Mouse (Mus musculus): ENCODE data around the gene Saa4. TPM values are rescaled to one million over a fixed set of nuclear protein-coding genes. Genes with fewer than 3 reads are reported as not detected.
"Not testable (repeated sequence)": the region's sequence is repeated elsewhere in the genome, so short reads cannot be mapped to it uniquely, and the experiment has no call there.

Gene Saa4
- total RNA-seq (2021) = not detected
- long read RNA-seq, experiment 1 = 0 reads
- long read RNA-seq, experiment 2 = 0 reads

DNA sequence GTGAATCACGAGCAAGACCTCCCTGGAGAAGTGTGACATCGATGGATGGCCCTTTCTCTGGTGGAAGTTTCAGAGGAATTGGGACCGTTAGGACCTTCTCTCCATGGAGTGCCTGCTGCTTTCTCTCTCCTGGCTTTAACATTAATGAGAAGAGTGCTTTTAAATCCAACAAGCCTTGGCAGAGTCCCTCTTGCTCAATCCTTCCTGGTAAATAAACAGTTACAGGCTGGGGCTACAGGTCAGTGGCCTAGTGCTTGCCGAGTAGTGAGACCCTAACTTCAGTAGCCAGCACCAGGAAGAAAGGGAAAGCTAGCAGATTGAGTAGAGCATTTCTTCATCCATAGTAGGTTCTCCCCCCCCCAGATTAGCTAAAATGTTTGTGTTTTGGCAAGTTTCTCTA, at the start of gene Saa4:
Saa4 (minus strand) TSS at position 146 of the 400 bp plus-strand sequence.
- Histone ChIP-seq H3K4me3 (no peak within 1 kb of the TSS), H3K27ac (no peak within 1 kb of the TSS)
- no peak for DNase-seq
- no peak for TF ChIP-seq CTCF (IDR thresholded peaks at IDR 0.05)
- intact Hi-C loops (cut with DNase I) = no loop called here

DNA sequence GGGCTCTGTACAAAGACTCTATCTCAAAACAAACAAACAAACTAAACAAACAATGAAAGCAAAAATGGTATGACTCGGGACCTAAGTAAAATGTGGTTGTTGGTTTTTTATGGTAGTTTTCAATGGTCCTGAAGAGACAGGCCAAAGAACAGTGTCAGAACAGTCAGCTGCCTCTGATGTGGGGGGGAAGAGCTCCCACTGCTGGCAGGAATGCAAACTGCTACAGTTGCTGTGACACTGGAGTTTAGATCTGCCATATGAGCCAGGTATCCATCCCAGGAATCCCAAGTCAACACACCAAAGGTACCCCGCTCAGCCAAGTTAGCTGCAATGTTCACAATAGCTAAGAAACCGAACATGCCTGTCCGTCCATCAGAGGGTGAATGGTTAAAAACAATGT, 38.3 kb upstream of the Saa4 start:
- peak; percentile 91 for TF ChIP-seq CTCF (IDR thresholded peaks at IDR 0.05)
- intact Hi-C loops (cut with DNase I) = no loop called here
- Histone ChIP-seq H3K27ac (no peak overlapping the region), H3K4me3 (no peak overlapping the region)
- DNase-seq = peak; percentile 61

DNA sequence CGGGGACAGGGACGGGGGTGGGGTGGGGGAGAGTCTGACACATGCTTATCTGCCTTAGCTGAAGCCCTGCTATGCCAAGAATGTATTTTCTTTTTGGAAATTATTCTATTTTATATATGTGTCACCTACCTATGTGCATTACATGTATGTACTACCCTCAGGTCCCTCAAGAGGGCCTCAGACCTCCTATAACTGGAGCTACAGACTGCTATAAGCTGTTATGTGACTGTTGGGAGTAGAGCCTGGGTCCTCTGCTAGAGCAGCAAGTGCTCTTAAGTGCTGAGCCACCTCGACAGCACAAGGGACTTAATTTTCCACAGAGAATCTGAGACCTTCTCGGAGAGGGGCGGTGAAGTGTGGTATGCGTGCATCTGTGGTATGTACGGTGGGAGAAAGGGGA, 36.0 kb upstream of the Saa4 start:
- no peak for DNase-seq
- TF ChIP-seq CTCF (IDR thresholded peaks at IDR 0.05) = no peak
- Histone ChIP-seq H3K27ac (no peak overlapping the region), H3K4me3 (no peak overlapping the region)
- intact Hi-C loops (cut with DNase I) = no loop called here

DNA sequence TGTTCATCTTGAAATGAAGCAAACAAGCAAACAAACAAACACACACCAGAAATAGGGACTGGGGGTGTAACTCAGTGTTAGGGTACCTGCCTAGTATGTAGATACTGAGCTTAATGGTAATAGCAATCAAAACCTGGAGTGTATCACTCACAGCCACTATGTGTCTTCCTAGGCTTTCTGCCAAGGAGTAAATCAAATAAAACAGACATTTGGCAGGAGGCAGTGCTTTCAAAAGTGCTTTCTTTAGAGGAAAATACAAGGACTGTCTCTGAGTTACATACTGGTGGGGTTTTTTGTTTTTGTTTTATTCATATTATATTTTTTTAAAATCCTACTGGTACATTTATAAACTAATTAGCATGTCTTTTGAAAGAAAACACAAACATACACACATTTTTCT, 35.0 kb upstream of the Saa4 start:
- Histone ChIP-seq H3K4me3 (no peak overlapping the region), H3K27ac (no peak overlapping the region)
- no peak for DNase-seq
- intact Hi-C loops (cut with DNase I) = loop anchor here (1.0 kb wide), 1 partner anchor 52 kb away; the partner anchor contains the start of gene Saa3
- TF ChIP-seq CTCF (IDR thresholded peaks at IDR 0.05) = no peak

DNA sequence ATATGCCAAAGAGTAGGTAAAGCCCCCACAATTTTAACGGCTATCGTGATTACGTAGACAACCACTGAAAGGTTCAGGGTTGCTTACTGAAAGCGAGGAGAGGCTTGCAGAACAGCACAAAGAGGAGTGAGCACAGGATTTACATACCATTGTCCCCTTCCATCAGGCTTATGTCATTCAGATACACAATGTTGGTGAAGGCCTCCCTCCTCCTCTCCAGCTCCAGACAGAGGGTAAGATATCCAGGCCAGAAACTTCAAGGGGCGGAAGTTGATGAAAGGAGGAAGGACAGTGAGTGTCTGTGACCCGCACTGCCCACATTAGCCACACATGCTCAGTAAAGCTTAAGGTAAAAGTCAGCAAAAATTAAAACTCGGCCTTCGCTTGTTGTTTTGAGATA, 32.3 kb upstream of the Saa4 start:
- TF ChIP-seq CTCF (IDR thresholded peaks at IDR 0.05) = no peak
- H3K27ac ChIP-seq = no peak overlapping the region
- intact Hi-C loops (cut with DNase I) = no loop called here
- DNase-seq = no peak
- H3K4me3 ChIP-seq = no peak overlapping the region

DNA sequence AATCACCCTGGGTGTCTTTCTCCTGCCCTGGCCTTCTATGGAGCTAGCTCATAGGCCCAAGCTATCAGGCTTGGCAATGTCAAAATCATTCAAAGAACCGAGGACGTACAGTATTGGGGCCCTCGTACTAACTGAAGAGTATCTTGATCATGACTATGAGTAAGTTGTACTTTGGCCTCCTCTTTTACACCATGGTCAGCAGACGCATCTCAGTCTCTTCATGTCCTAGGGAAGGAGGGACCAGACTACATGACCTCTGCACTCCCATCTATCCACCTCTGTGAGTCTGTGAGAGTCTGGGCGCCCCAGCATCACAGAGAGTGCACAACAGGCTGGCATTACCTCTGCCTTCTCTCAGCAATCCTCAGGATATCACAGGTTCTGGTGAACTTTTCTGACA, 30.2 kb upstream of the Saa4 start:
- no peak for DNase-seq
- Histone ChIP-seq H3K27ac (no peak overlapping the region), H3K4me3 (no peak overlapping the region)
- intact Hi-C loops (cut with DNase I) = no loop called here
- TF ChIP-seq CTCF (IDR thresholded peaks at IDR 0.05) = no peak

DNA sequence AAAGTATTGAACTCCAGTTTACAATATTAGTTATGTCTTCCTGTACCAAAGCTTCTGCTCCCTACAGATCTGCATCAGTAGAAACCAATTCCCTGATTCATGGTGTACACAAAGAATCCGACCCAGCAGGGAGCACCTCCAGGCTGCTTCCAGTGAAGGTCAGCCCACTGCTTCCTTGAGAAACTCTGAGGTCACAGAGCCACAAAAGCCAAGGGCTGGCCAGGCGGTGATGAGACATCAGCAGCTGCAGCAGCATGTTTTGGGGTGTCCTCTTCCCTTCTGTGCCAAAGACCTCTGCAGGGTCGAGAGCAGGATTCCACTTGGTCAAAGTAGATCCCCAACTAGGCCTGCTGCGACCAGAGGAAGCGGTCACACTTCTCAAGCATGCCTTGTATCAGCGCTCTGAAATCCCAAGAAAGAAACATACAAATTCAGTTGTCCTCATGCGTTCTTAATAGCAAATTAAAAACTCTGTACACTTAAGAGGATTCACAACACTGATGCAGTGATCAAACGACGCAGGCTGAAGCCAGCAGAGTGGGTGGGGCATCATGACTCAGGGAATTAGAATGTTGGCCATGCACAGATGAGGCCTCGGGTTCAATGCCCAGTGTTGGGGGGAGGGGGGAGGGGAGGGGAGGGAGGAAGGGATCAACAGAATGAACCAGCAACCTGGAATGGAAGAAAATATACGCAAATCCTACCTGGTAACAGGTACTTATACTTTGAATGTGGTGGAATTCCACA, 28.8 kb upstream of the Saa4 start:
- Histone ChIP-seq H3K4me3 (no peak overlapping the region), H3K27ac (peak overlapping the region; percentile 20; the same call in 1 of the 2 replicates)
- no peak for TF ChIP-seq CTCF (IDR thresholded peaks at IDR 0.05)
- intact Hi-C loops (cut with DNase I) = no loop called here
- DNase-seq = peak; percentile 35

DNA sequence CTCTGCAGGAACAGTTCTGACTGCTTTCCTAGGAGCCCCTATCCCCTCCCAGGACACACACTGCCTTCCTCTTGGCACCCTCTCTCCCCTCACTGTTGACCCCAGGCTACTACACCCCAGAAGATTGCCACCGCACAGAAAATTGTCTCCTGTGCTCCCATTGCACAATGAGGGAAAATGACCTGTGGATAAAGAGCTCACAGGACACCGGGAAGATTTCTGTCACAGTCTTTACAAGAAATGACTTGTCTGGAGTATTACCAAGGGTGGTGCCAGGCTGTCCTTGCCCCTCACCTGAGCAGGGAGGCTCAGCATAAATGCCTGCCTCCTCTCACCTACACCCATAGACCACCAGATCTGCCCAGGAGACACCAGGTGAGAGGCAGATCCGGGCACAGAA, 19.1 kb upstream of the Saa4 start, which contains the start of gene Saa2:
Saa2 (plus strand) TSS at position 301 of the 400 bp plus-strand sequence.
- Histone ChIP-seq H3K27ac (no peak within 1 kb of the TSS), H3K4me3 (no peak within 1 kb of the TSS)
- no peak for TF ChIP-seq CTCF (IDR thresholded peaks at IDR 0.05)
- intact Hi-C loops (cut with DNase I) = no loop called here
- DNase-seq = no peak

DNA sequence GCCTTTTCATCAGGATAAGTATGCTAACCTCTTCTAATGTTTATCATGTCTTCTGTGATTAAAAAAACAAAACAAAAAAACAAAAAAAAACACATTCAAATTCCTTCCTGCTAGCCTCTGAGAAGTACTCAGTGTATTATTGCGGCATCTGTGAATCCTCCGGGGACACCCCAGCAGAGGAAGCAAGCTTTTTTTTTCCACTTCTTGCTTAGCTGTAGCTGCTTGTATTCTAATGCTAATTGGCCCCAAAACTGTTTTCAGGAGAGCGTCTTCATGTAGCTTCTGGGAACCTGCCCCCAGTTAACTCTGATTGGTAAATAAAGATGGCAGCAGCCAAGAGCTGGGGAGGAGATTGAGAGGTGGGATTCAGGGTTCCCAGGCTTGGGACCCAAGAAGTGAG, 16.1 kb upstream of the Saa4 start:
- no peak for TF ChIP-seq CTCF (IDR thresholded peaks at IDR 0.05)
- no peak overlapping the region for H3K4me3 ChIP-seq
- DNase-seq = peak; percentile 39
- H3K27ac ChIP-seq = peak overlapping the region; percentile 40
- intact Hi-C loops (cut with DNase I) = no loop called here

DNA sequence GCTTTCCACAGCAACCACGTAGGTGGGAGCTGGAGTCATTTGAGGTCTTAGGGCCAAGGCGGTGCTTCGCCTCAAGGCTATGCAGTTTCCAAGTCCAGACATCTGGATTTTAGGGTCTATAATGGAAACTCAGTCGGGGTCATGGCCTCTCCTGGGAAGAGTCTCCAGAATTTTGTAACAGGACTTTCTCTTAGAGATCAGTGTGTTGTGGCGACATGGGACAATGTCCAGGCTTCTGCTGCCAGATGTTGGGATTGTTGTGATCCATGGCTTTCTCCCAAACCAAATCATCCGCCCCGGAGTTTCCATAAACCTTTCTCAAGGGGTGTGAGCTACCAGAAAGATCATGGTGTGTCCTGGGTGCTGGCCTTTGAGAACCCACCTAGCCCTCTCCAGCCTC, 14.0 kb upstream of the Saa4 start:
- intact Hi-C loops (cut with DNase I) = no loop called here
- DNase-seq = peak; percentile 57
- Histone ChIP-seq H3K4me3 (no peak overlapping the region), H3K27ac (peak overlapping the region; percentile 56)
- TF ChIP-seq CTCF (IDR thresholded peaks at IDR 0.05) = no peak

DNA sequence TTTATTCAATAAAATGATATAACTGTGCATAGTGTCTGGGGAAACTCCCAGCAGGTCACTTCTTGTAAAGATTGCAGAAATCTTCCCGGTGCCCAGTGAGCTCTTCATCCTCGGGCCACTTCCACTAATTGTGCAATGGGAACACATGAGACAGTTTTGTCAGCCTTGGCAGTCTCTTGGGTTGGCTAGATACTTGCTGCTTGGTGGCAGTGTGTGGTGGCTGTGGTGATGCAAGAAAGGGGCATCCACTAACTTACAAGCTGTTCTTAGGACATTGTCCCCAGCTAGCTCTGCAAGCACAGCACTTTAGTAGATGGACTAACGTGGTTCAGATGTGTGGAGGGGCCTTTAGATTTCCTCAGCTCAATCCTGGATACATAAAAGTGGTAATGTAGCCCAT, 13.4 kb upstream of the Saa4 start:
- peak overlapping the region; percentile 56 for H3K27ac ChIP-seq

DNA sequence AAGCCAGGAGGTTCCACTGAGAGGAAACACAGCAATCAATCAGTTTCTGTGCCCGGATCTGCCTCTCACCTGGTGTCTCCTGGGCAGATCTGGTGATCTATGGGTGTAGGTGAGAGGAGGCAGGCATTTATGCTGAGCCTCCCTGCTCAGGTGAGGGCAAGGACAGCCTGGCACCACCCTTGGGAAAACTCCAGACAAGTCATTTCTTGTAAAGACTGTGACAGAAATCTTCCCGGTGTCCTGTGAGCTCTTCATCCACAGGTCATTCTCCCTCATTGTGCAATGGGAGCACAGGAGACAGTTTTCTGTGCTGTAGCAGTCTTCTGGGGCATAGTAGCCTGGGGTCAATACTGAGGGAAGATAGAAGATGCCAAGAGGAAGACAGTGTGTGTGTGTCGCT, 10.5 kb upstream of the Saa4 start, which contains the start of gene Saa1:
Saa1 (minus strand) TSS at position 101 of the 400 bp plus-strand sequence.
- H3K4me3 ChIP-seq; H3K27ac ChIP-seq; DNase-seq; intact Hi-C loops (cut with DNase I): not testable (repeated sequence)

More for the DNA sequence above, 13.4 kb upstream of the Saa4 start:
- intact Hi-C loops (cut with DNase I) = loop anchor here (2.0 kb wide), 1 partner anchor 25 kb away; no protein-coding TSS in a partner anchor
- DNase-seq = peak; percentile 46
- H3K4me3 ChIP-seq = no peak overlapping the region
- TF ChIP-seq CTCF (IDR thresholded peaks at IDR 0.05) = no peak

DNA sequence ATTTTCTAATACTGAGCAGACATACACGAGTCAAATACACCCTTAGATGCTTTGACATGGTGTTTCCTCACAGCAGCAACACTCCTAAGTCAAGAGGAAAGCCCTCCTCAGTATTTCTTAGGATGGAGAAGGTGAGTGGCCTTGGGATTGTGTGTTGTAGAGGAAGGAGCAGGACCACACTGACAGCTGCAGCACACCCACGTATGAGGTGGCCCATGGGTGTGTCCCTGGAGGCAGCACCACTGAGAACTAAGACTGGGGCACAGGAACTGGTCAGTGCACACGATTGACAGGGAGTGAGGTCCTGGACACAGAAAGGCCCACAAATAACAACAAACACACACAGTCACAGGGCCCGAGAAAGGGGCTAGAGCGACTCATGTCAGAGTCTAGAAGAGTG, 7.6 kb upstream of the Saa4 start:
- H3K27ac ChIP-seq; intact Hi-C loops (cut with DNase I); DNase-seq; H3K4me3 ChIP-seq: not testable (repeated sequence)

Measured in gastrocnemius, adult 2 months (tissue).